Mouse (Mus musculus): ENCODE measurements around the gene Gfm2.

Gfm2 gene

GRCm38 (mm10) chr13:97192649-97193048, 54.9 kb downstream of the Gfm2 start:
- no peak for DNase-seq

GRCm38 (mm10) chr13:97193420-97193819, 55.7 kb downstream of the Gfm2 start:
- DNase-seq, result peak; percentile 77

GRCm38 (mm10) chr13:97196186-97196924, 58.6 kb downstream of the Gfm2 start:
- DNase-seq, result no peak

- DNase-seq, result no peak
These were observed 59.1 kb downstream of the Gfm2 start for GRCm38 (mm10) chr13:97196925-97197218.

- DNase-seq, result peak; percentile 93
These were observed 60.3 kb downstream of the Gfm2 start, which contains the start of gene Hexb for GRCm38 (mm10) chr13:97197932-97198562. Hexb (minus strand) TSS chr13:97198357.

- no peak for DNase-seq
These were observed 61.4 kb downstream of the Gfm2 start for GRCm38 (mm10) chr13:97199123-97199522.

GRCm38 (mm10) chr13:97201076-97201475, 63.3 kb downstream of the Gfm2 start:
- no peak for DNase-seq

GRCm38 (mm10) chr13:97201896-97202295, 64.2 kb downstream of the Gfm2 start:
- no peak for DNase-seq

- peak; percentile 91 for DNase-seq
These were observed 67.4 kb downstream of the Gfm2 start for GRCm38 (mm10) chr13:97205052-97205701.

GRCm38 (mm10) chr13:97206046-97206445, 68.3 kb downstream of the Gfm2 start:
- no peak for DNase-seq

GRCm38 (mm10) chr13:97207472-97208111, 69.9 kb downstream of the Gfm2 start:
- DNase-seq, result no peak

GRCm38 (mm10) chr13:97208112-97208478, 70.4 kb downstream of the Gfm2 start:
- DNase-seq, result no peak

- no peak for DNase-seq
These were observed 70.8 kb downstream of the Gfm2 start for GRCm38 (mm10) chr13:97208500-97209010.

GRCm38 (mm10) chr13:97214583-97215268, 77.0 kb downstream of the Gfm2 start:
- no peak for DNase-seq

- no peak for DNase-seq
These were observed 77.8 kb downstream of the Gfm2 start for GRCm38 (mm10) chr13:97215563-97215962.

GRCm38 (mm10) chr13:97216196-97216595, 78.5 kb downstream of the Gfm2 start:
- DNase-seq, result no peak

GRCm38 (mm10) chr13:97220022-97220421, 82.3 kb downstream of the Gfm2 start:
- DNase-seq, result no peak

- no peak for DNase-seq
These were observed 86.1 kb downstream of the Gfm2 start for GRCm38 (mm10) chr13:97223856-97224255.

GRCm38 (mm10) chr13:97224341-97224982, 86.7 kb downstream of the Gfm2 start:
- DNase-seq, result no peak

- DNase-seq, result no peak
These were observed 87.4 kb downstream of the Gfm2 start for GRCm38 (mm10) chr13:97225130-97225529.

GRCm38 (mm10) chr13:97227795-97228194, 90.1 kb downstream of the Gfm2 start:
- no peak for DNase-seq

- no peak for DNase-seq
These were observed 92.4 kb downstream of the Gfm2 start for GRCm38 (mm10) chr13:97230101-97230500.

All from right cerebral cortex, adult 18-20 months (tissue).